Mouse (Mus musculus) cerebellum, adult 8-10 months (tissue): Measurements from ENCODE around the gene Ak4.
"Not testable (repeated sequence)": the region's sequence is repeated elsewhere in the genome, so short reads cannot be mapped to it uniquely, and the experiment has no call there.

Experiments used
- DNase-seq: peaks from one replicate; pipeline ENCODE4 v3.0.0; 2022

The Ak4 gene

GRCm38 (mm10) chr4:101424495-101424894 lies 5.4 kb downstream of the Ak4 start:
- peak; percentile 30 for DNase-seq

DNA sequence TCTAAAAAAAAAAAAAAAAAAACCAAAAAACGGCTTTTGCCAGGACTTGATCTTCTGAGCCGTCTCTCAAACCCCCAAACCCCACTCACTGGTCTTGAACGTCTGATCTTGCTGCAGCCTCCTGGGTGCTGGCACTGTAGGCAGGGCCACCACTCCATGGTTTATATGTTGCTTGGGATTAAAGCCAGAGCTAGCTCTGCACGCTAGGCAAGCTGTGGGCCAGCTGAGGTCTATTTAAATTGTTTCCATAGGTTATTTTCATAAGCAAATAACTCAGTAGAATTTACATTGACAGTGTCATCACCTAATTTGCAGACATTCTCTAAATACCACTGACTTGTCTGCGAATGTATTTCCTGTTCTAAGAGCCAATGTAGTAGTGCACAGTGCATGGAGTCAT lies 6.0 kb downstream of the Ak4 start:
- DNase-seq = no peak

DNA sequence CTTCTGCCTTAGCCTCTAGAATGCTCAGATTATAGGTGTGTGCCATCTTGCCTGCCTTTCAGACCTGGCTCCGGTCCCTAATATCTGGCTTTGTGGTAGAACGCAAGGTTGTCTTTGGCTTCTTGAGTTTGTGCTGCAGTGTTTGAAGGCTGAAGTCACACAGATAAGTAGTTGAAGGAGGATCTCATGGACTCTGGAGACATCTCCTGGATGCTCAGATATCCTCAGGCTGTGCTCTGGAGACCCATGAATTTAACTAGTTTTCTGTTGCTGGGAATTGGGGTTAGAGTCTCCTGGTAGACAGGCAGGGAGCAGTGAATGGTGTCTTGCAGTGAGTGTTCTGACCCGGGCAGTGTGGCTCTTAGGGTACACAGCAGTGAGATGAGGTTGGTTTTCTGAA lies 6.6 kb downstream of the Ak4 start:
- no peak for DNase-seq

GRCm38 (mm10) chr4:101426566-101426965 lies 7.5 kb downstream of the Ak4 start:
- DNase-seq = no peak

GRCm38 (mm10) chr4:101427886-101428680 lies 9.0 kb downstream of the Ak4 start:
- DNase-seq = no peak

GRCm38 (mm10) chr4:101429073-101429472 lies 10.0 kb downstream of the Ak4 start:
- no peak for DNase-seq

DNA sequence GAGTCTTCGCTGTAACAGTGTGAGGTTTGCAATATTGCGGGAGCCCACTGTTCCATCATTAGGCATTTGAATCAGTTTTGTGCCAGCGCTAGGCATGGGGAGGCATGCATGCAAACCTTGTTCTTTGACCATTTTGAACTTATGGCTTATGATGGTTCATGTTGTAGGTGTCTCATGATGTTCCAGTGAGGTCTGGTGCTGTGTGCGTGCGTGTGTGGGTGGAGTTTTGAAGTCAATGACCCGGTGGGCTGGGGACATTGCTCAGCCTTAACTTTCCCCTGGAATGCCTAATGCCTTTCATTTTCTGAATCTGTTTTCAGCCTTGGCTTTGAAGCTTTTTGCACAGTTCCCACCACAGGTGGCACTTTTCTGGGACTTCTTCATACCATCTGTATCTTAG lies 10.9 kb downstream of the Ak4 start:
- no peak for DNase-seq

DNA sequence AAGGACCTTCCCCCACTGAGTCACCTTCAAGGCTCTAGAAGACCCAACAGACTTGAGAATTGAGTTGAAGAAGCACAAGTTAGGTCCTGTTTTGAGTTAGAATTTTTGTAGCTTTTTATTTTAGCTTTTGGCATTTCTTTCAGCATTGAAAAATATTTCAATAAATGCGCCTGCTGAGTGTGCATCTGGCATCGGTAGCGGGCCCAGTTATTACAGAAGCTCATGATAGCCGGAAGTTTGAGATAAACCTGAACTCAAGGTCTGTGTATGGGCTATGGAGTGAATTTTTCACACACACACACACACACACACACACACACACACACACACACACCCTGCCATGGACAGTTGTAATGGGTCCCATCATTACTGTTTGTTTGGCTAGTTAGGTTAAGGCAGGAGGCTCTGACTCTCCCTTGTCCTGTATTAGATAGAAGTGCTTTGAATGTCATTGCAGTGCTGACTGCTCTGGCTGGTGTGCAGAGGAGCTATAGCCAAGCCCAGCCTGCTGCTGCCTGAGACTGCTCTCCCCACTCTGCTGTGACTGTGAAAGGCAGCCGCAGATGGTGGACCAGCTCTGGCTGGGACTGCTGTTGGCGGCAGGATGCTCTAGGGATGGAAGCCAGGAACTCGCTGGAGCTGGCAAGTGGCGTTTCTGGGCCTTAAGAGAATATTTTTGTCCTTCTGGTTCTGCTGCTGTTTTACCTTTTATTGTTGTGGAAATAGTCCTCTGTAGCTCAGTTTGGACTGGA lies 17.9 kb downstream of the Ak4 start:
- DNase-seq = peak; percentile 63

GRCm38 (mm10) chr4:101438271-101438670 lies 19.2 kb downstream of the Ak4 start:
- peak; percentile 64 for DNase-seq

DNA sequence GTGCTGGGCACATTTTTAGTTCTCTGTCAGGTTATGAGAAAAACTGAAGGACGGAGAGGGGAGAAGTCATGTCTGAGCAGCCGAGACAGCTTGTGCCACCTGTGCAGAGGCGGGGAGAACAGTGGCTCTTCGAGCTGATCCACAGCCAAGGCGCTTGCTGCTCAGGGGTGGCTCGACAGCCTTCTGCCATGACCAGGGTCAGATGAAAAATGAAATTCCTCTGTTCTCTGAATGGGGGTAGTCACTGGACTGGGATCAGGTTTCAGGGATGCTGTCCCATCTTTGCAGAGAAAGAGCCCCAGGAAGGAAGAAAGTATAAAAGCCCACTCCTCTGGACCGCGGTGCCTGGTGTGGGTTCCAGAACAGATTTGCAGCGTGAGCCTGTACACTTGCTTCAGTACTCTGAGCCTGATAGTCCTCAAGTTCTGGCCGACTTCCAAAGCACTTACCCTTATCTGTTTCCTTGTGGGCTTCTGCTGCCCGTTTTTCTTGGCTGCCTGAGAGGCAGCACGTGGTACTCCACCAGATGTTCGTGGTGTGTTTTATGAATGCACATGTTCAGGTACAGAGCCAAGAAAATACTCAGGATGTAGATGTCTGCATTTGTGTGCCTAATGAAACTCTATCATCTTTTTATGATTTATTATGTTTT lies 20.8 kb downstream of the Ak4 start:
- peak; percentile 59 for DNase-seq

- DNase-seq = no peak
These were observed 23.7 kb downstream of the Ak4 start for GRCm38 (mm10) chr4:101442791-101443190.

GRCm38 (mm10) chr4:101443419-101443991 lies 24.4 kb downstream of the Ak4 start:
- no peak for DNase-seq

DNA sequence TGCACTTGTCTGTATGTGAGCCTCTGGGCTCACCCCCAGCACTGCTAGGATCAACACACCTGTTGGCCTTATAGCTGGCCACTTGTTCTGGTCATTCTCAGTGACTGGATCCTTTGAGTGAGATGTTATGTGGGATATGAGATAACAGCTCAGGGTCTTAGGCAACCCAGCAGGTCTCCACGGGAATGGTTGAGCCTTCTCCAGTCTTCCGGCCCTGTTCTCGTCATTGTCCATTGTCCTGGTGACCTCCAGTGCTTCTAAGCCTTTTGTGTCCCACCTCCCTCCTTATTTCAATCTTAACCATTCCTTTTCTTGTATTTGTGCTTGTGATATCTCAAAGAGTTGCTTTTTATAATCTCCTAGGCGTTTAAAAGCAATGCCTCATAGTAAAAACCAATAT lies 26.6 kb downstream of the Ak4 start:
- no peak for DNase-seq

- DNase-seq = not testable (repeated sequence)
These were observed 27.5 kb downstream of the Ak4 start for GRCm38 (mm10) chr4:101446606-101447005.

DNA sequence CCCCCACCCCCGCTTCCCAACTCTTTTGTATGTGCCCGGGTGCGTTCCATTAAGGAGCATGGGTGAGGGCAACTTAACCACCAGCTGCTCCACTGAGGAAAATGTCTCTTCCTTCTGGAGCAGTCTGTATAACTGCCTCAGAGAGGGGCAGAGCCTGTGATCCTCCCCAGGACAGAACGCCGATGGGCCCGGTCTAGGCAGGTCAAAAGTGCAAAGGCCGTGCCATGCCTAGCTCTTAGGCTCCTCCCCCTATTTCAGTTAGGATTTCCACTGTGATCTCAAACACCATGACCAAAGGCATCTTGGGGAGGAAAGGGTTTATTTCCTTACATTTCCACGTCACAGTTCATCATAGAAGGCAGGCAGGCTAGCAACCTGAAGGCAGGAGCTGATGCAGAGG lies 29.6 kb downstream of the Ak4 start:
- DNase-seq = no peak

GRCm38 (mm10) chr4:101449344-101449743 lies 30.3 kb downstream of the Ak4 start:
- no peak for DNase-seq

GRCm38 (mm10) chr4:101450150-101450780 lies 31.2 kb downstream of the Ak4 start:
- DNase-seq = peak; percentile 95

DNA sequence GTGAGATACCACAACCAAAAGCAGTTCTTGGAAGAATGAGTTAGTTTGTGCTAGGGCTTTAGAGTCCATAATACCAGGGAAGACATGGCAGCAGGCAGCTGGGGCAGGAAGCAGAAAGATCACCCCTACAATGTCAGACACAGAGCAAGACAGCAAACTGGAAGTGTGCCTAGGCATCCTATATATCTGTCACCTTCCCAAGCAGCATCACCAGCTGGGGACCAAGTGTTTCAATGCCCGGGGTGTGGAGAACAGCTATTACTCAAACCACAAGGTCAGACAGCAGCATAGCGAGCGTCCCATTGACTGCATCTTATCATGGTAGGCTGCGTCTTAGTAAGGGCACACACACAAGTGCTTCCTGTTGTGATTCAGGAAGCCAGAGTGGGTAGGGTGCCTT lies 32.0 kb downstream of the Ak4 start:
- no peak for DNase-seq

DNA sequence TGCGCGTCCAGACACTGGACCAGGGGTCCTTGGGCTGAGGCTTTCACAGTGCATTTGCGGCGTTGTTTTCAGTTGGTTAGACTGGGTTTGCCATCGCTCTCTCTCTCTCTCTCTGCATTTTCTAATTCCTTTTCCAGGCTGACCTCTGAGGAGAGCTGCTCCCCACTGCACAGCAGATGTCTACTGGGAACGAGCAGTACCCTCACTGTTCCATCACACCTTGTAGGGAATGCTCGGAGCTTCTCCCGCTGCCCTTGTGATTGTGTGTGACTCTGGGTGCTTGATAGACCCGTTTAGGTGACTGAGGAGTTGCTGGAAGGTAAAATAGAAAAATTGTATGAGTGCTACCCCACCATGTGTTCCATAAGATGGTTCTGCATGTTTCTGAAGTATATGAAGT lies 33.8 kb downstream of the Ak4 start:
- DNase-seq = no peak

GRCm38 (mm10) chr4:101457176-101457575 lies 38.1 kb downstream of the Ak4 start:
- DNase-seq = no peak

DNA sequence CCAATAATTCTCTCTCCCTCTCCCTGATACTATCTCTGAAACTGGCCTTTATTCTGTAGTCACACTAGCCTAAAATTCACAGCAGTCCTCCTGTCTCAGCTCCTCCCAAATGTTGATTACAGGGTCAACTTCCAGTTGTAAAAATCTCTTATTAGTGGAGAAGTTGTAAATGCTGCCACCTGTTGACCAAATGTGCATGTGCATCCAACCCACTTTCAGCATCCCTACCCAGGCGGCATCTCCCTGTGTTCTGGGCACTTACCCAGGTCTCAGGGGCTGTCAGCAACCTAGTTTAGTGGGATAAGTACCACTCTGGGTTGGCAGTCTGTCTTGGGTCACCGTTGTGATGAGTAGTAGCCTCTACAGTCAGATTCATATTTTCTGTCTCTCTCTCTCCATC lies 39.3 kb downstream of the Ak4 start:
- DNase-seq = peak; percentile 80

GRCm38 (mm10) chr4:101459358-101459757 lies 40.3 kb downstream of the Ak4 start:
- no peak for DNase-seq

GRCm38 (mm10) chr4:101460114-101460513 lies 41.0 kb downstream of the Ak4 start:
- no peak for DNase-seq
